Mouse (Mus musculus): ENCODE measurements around the gene Bcl2. TPM values are rescaled to one million over a fixed set of nuclear protein-coding genes. Genes with fewer than 3 reads are reported as not detected.

The Bcl2 gene
- total RNA-seq, 2 experiments from 2014 or later: 12.3 to 12.4 TPM

GRCm38 (mm10) chr1:106602536-106602935 lies 111.5 kb downstream of the Bcl2 start:
- intact Hi-C loops (cut with DNase I): no loop called here
- no peak for DNase-seq (ENCODE audit: low spot score in 2 of 2)

DNA sequence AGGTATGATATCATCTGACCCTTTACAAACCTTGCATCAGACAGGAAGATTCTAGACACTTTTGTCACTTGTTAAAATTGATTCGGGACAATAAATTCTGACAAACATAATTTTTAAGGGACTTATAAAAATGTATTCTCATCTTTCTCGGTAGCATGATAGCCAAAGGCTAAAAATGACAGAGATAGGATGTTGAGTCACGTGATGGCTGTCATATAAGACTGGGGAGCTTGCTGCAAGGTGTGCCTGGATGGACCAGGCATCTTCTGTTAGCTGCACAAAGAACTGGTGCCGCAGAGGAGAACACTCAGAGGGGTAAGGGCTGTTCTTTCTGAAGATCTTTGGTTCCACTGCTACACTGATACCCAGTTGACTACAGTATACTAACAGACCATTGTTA lies 112.8 kb downstream of the Bcl2 start:
- no peak for DNase-seq (ENCODE audit: low spot score in 2 of 2)
- intact Hi-C loops (cut with DNase I): no loop called here

- intact Hi-C loops (cut with DNase I): no loop called here
- DNase-seq (ENCODE audit: low spot score in 2 of 2): no peak
Measured at GRCm38 (mm10) chr1:106600841-106601240, 113.2 kb downstream of the Bcl2 start.

- DNase-seq (ENCODE audit: low spot score in 2 of 2): no peak
- intact Hi-C loops (cut with DNase I): no loop called here
Measured at GRCm38 (mm10) chr1:106598292-106598583, 115.8 kb downstream of the Bcl2 start.

GRCm38 (mm10) chr1:106597575-106598291 lies 116.3 kb downstream of the Bcl2 start:
- DNase-seq (ENCODE audit: low spot score in 2 of 2): no peak

DNA sequence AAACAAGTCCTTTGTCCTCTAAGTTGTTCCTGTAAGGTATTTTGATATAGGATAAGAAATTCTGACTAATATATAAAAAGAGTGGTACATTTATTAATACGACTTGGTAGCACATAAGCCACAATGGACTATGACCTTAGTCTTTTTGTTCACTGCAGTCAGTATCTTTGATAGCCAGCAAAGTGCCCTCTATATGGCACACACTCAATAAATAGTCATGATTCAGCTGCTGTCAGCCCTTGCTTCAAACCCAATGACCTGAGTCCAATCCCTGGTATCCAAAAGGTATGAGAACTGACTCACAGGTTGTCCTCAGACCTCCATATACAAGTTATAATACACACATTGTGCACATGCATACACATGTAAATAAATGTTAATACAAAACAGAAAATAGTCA lies 117.7 kb downstream of the Bcl2 start:
- DNase-seq (ENCODE audit: low spot score in 2 of 2): no peak
- intact Hi-C loops (cut with DNase I): no loop called here

More at GRCm38 (mm10) chr1:106597575-106598291, 116.3 kb downstream of the Bcl2 start:
- intact Hi-C loops (cut with DNase I): no loop called here

GRCm38 (mm10) chr1:106595286-106595885 lies 118.7 kb downstream of the Bcl2 start:
- intact Hi-C loops (cut with DNase I): no loop called here
- DNase-seq (ENCODE audit: low spot score in 2 of 2): no peak

DNA sequence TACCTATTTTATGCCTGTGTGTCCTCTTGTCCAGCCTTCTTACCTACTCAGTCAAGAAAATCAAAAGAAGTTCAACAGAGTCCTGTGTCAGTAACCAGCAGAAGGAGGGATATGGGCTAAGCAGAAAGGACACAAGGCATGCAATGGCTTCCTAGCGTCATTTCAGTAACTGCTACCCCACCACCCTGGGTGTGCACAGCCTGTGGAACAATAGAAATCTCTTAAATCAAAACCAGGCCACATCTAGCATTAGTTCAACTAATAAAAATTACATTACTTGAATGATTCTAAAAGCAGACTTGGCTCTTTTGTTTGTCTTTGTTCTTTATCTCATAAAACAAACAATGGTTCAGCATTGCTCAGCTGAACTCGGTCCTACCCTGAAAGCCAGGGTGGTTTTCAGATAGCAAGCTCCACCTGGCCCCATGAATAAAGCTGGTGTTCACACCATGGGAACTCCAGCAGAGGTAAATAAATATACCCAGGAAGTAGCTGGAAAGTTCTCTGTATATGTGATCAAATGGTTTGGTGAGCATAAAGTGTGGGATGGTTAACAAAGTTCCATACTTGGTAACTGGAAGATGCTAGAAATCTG lies 122.8 kb downstream of the Bcl2 start:
- intact Hi-C loops (cut with DNase I): no loop called here
- no peak for DNase-seq (ENCODE audit: low spot score in 2 of 2)

DNA sequence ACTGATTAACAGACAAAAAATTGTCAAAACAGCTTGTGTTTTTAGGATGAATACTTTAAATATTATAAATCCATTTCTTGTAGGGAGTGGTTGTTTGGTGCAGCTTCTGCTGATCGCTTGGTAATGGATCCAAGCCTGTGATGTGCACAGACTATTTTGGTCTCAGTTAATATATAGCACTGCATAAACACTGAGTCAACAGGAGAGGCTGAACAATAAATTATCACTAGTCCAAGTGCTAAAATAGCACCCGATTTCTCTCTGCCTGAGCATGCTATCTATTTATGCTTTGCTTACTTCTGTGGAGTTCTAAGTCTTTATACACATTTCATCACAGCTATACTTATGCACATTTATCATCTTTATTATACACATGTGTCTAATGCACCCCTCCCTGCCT lies 124.9 kb downstream of the Bcl2 start:
- intact Hi-C loops (cut with DNase I): no loop called here
- no peak for DNase-seq (ENCODE audit: low spot score in 2 of 2)

GRCm38 (mm10) chr1:106587866-106588470 lies 126.1 kb downstream of the Bcl2 start:
- intact Hi-C loops (cut with DNase I): no loop called here
- no peak for DNase-seq (ENCODE audit: low spot score in 2 of 2)

GRCm38 (mm10) chr1:106586761-106587160 lies 127.3 kb downstream of the Bcl2 start:
- no peak for DNase-seq (ENCODE audit: low spot score in 2 of 2)
- intact Hi-C loops (cut with DNase I): no loop called here

- DNase-seq (ENCODE audit: low spot score in 2 of 2): no peak
- intact Hi-C loops (cut with DNase I): no loop called here
Measured at GRCm38 (mm10) chr1:106585349-106585748, 128.7 kb downstream of the Bcl2 start.

DNA sequence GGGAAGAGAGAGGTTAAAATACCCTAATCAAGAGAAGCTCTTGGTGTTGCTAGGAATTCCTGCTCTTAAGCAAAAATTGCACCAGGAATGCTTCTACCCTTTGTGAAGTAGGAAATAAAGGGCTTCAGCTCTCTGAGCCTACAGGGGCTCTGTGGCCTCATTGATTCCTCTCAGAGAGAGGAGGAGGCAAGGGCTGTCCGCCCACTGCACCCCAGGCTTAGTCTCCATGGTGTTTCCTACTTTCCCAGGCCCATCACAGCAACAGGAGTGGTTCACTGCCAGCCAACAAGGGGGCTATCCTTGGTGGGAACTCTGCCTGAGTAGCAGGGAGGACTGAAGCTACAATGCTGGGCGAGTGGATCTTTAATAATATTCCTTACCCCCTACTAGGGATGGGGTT lies 129.2 kb downstream of the Bcl2 start:
- peak in 1 of 2 experiments; percentile 34 for DNase-seq (ENCODE audit: low spot score in 2 of 2)
- intact Hi-C loops (cut with DNase I): no loop called here

DNA sequence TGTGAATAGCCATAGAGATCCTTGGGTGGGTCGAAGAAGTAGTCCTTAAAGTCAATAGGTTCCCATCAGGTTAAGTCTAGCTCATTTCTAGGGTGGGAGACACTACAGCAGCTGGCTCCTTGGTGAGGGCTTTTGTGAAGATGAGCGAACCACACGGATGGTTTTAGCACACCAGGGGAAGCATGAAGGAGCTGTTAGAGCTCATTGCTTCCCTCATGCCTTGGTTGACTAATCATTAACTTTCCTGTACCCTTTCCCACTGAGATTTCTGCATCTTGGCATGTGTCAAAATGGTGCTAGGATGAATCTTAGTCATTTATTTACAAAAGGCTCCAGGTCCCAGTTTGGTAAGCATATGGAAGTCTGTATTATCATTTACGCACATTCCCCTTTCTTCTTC lies 129.8 kb downstream of the Bcl2 start:
- intact Hi-C loops (cut with DNase I): no loop called here
- DNase-seq (ENCODE audit: low spot score in 2 of 2): no peak

DNA sequence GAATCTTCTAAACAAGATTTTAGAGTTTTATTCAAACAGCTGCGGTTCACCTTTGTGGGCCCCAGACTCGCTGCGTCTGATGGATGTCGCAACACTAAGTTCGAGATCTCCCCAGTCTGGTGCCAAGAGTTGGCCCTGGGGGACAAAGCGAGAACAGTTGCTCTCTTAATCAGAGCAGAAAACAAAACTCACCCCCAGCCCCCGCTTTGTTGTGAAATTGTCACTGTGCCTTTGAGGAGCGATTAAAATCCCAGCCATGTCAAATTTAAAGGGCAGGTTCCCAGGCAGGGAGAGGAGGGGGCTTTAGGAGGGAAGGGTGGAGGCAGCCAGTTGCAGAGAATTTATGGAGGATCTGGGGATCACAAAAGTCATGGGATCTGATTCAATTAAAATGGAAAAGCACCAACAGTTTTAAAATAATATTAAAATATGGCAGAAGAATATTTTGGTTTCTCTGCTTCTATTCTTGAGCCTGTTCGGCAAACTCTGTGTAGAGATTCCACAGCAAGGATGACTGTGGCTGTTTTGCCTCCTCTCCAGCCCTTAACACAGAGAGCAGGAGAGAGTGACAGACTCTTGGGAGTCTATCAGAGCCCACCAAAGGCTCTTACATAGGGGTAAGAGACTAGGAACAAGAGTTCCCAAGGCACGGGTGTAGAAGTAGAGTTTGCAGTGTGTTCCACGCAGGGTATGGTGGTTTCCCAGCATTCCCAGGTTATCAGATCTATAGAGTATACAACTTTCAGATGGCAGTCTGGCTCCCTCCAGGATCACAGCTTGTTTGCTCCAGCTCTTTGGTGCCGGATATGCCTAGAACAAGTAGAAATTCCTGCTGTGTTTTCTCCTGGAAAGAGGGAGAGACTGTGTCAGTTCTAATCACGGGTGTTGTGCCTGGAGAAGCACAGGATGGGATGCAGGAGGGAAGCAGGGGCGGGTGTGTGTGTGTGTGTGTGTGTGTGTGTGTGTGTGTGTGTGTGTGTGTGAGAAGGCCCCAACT lies 130.5 kb downstream of the Bcl2 start:
- intact Hi-C loops (cut with DNase I): no loop called here
- no peak for DNase-seq (ENCODE audit: low spot score in 2 of 2)

- DNase-seq (ENCODE audit: low spot score in 2 of 2): no peak
Measured at GRCm38 (mm10) chr1:106582810-106583209, 131.3 kb downstream of the Bcl2 start.

GRCm38 (mm10) chr1:106581812-106582211 lies 132.3 kb downstream of the Bcl2 start:
- intact Hi-C loops (cut with DNase I): no loop called here
- no peak for DNase-seq (ENCODE audit: low spot score in 2 of 2)

More at GRCm38 (mm10) chr1:106582810-106583209, 131.3 kb downstream of the Bcl2 start:
- intact Hi-C loops (cut with DNase I): no loop called here

DNA sequence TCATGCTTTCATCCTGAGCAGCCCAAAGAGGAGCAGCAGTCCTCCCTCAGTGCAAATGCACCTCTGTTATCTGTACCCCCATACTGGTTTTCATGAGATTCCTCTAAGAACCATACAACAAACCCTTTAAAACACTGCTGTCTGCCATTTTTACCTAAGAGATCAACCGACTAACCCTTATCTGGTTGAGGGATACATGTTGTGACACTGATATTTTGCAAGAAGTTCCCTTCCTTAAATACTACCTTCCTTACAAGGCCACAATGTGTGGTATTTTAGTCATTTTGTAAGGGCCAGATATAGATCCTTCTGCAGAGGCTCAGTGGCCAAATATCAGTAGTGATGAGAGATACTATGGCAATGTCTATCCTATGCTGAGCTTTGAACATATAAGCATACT lies 134.3 kb downstream of the Bcl2 start:
- intact Hi-C loops (cut with DNase I): no loop called here
- no peak for DNase-seq (ENCODE audit: low spot score in 2 of 2)

GRCm38 (mm10) chr1:106572506-106572905 lies 141.6 kb downstream of the Bcl2 start:
- no peak for DNase-seq (ENCODE audit: low spot score in 2 of 2)
- intact Hi-C loops (cut with DNase I): no loop called here

- intact Hi-C loops (cut with DNase I): no loop called here
- no peak for DNase-seq (ENCODE audit: low spot score in 2 of 2)
Measured at GRCm38 (mm10) chr1:106570870-106571269, 143.2 kb downstream of the Bcl2 start.

Data from left cerebral cortex, postnatal 14 days (tissue).